Mouse (Mus musculus) layer of hippocampus, postnatal 14 days (tissue): Measurements from ENCODE around the gene Sarnp. TPM values are rescaled to one million over a fixed set of nuclear protein-coding genes. Genes with fewer than 3 reads are reported as not detected.

Source experiments
- DNase-seq, 2 experiments: peaks; one replicate each; pipeline ENCODE4 v3.0.0; 2021 to 2022; ENCODE audit warnings: low spot score in 2 of 2, mixed read lengths in 1 of 2
- total RNA-seq, 2 experiments: library from RNA; stranded (reverse); gene quantifications; 2 replicates each; pipeline ENCODE4 v1.2.3; 2021

Sarnp gene
- total RNA-seq, 2 experiments from 2014 or later = 35.5 to 42.2 TPM

DNA sequence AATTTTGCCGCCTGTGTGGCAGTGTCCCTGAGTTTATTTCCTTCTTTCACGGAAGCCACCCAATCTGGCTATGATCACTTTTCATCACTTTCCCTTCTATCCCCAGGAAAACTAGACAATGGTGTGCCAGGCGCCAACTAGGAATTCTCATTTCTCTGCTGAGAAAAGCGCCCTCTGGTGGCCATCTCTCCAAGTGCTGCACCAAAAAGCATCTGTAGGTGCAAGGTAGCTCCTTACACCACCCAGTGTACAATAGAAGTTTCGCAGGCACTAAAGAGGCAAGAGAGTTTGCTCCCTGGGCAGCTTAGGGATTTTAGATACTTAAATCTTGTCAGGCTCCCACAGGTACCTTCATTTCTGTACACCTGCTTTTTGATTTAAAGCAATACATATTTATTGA is 96.1 kb downstream of the Sarnp start:
- peak; percentile 91 to 93 for DNase-seq

DNA sequence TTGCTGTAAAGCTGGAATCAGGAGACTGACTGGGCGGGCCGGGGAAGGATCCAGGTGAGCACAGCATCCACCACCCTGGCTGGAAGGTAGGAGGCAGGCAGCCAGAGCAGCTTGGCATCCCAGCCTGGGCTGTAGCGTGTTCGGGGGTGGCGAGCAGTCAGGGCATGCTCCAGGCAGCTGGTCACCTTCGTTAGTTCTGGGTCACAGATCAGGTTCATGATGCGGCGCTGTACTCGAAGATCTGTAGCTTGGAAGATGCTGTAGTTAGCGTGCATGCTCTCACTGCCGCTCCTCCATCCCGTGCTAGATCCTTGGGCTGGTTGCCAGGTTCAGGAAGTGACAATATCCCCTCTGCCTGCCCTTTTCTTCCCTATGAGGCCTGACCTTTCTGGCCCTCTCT is 96.6 kb downstream of the Sarnp start:
- no peak for DNase-seq

DNA sequence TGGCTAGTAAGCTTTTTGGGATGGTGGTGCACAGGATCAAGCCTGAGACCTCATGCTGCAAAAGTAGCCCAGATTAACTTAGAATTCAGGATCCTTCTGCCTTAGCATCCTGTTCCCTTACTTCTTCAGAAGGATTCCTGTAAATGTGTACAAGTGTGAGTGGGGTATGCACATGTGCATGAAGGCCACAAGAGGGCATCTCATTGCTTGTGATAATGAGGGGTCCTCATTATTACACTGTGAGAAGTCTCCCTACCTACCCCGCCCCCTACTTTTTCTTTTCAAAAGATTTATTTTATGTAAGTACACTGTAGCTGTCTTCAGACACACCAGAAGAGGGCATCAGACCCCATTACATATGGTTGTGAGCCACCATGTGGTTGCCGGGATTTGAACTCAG is 98.4 kb downstream of the Sarnp start:
- no peak for DNase-seq

DNA sequence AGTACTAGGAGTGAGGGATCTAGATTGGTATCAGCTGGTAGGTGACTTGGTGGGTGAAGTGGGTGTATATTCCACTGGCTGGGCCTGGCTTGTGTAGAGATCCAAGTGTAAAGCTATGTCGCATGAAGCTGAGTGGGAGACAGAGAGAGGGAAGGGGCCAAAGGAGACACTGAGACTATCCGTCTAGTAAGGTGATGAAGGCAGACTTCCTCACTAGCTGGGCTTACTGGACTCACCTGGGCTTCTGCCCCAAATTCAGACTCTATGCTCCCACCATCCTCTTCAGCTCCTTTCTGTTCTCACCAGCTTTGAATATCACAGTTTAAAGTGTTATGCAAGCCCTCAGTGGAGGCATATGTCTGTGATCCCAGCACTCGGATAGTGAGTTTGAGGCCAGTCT is 99.5 kb downstream of the Sarnp start:
- no peak for DNase-seq

DNA sequence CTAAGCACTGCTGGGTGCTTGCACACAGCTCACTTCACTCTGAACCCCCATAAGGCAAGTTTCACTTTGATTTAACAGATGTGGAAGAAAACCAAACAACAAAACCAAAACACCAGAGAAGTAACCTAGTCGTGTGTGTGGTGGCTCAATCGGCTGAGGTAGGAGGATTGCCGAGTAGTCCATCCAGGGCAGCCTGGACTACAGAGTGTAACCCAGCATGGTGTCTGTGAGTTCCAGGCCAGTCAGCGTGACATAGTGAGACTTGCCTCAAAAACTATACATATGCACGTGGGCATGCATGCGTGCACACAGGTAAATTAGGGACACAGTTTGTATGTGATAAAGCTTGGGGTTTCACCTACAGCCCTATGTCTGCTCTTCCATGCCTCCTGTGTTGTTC is 100.3 kb downstream of the Sarnp start:
- DNase-seq = no peak

- peak; percentile 58 to 76 for DNase-seq
These were observed 101.1 kb downstream of the Sarnp start for GRCm38 (mm10) chr10:128918246-128918645.

DNA sequence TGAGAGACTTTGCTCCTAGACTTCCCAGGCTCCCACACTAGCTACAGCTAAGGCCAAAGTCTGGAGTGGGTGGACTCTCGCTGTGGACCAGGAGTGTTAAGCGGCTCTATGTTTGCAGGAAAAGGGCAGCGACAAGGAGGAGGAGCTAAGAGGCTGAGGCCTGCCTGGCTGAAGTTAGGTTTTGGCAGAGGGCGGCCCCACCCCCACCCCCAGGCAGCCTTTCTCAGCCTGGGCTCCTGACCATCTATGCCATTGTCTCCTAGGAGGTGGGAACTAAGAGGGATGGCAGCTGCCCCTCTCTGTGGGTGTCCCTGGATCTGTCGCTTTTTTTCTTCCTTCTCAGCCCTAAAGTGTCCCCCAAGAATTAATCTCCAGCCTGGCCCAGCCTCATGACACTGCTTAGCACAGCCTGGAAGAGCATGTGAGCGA is 102.1 kb downstream of the Sarnp start:
- no peak for DNase-seq

- DNase-seq = no peak
These were observed 102.8 kb downstream of the Sarnp start for GRCm38 (mm10) chr10:128919966-128920365.

- DNase-seq = no peak
These were observed 103.6 kb downstream of the Sarnp start for GRCm38 (mm10) chr10:128920736-128921161.

- DNase-seq = no peak
These were observed 104.1 kb downstream of the Sarnp start for GRCm38 (mm10) chr10:128921251-128921650.

DNA sequence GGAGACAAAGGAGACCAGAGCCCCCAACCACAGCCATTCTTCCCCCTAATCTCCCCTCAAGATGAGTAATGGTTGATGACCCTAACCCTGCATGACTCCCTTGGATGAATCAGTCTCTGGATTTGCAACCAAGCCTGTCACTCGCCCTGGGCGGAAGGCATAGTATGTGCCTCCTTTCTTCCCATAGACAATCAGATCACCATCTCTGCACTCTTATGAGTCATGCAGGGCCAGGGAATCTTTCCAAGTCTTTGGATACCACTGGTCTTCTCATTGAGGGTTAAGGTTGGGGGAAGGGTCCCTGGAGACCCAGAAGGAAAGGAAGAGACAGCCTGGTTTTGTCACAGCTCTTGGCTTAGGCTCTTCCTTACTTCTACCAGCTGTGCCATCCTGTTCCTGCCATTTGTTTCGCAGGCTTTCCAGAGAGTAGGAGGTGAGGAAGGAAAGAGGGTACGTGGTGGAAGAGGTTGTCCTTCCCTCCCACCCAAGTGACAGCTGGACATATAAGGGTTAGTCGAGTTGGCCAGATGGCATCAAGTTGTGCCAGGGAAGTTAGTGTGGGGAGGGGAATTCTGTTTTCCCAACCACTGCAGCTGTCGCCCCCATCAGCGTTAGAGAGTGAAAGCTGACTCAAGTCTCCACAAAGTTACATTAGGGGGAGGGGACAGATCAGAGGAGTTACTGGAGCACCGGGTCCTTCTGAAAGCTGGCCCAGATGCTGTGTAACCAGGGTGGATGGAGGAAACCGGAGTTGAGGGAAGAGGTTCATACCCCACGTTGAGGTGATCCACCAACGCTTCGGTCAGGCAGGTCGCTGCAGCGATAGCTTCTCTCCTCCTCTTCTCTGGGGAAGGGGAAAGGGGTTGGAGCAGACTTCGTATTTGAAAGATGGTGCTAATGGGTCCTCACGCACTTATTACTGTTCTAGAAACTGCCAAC is 105.0 kb downstream of the Sarnp start:
- DNase-seq = no peak

DNA sequence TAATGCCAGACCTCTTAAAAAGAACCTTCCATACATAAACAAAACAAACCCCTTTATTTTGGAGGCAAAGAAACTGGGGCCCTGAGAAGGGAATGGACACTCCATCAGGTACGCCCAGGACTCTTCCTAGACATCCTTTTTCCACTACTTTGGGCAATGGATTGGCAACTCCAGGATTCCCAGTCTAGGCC is 105.6 kb downstream of the Sarnp start, which contains the start of gene Rdh5:
Gene Rdh5 (minus strand): TSS at position 67 of the 191 bp plus-strand sequence.
- DNase-seq = no peak

DNA sequence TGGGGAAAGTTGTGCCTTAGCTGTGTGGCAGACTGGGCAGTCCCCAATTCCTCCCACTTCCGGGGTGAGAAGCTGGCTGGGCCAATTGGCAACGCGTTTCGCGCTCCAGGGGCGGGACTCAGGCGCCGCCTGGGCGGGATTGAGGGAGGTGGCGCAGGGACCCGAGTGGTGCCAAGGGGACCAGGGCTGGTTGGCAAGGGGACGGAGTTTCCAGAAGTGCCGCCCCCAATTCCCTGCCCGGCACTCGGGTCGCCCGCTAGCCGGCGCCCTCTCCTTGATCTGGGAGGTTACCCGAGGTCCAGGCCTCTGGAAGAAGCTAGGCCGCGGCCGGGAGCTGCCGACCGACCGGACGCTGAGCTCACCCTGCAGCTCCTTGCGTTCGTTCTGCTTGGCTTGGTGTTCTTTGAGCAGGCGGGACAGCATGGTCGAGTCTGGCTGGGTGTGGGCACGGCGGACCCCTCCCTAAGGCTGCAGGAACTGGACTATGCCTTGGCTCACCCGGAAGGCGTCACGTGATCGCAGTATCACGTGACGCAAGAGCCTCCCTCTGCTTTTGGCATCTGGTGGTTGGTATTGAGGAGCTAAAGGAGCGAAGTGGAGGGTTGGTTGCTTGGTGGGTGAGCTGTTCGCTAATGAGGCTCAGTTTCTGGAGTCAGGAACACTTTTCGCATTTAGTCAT is 106.0 kb downstream of the Sarnp start:
- DNase-seq = peak; percentile 94 to 96

- no peak for DNase-seq
These were observed 106.8 kb downstream of the Sarnp start, which contains the start of gene Bloc1s1 for GRCm38 (mm10) chr10:128923935-128924334. Gene Bloc1s1, minus strand, starts transcription at chr10:128924035.

Other genes with a start within 250 kb of the Sarnp start
- gene Erbb3, start 227.7 kb upstream of the Sarnp start, total RNA-seq = 1 to 10 TPM; 5.6 to 6.5 TPM
- 100 to 1,000 TPM; 329 to 373 TPM for gene Rps26, start 190.6 kb upstream of the Sarnp start, total RNA-seq
- gene Ikzf4, start 171.3 kb upstream of the Sarnp start, total RNA-seq = 10 to 100 TPM; 12.9 to 13.7 TPM
- gene Suox, start 143.3 kb upstream of the Sarnp start, total RNA-seq = 10 to 100 TPM; 12.2 to 12.6 TPM
- gene Rab5b, start 121.1 kb upstream of the Sarnp start, total RNA-seq = 100 to 1,000 TPM; 127 to 133 TPM
- gene Pmel, start 113.1 kb upstream of the Sarnp start, total RNA-seq = 1 to 10 TPM; 1.5 to 1.6 TPM
- gene Cdk2, start 112.3 kb upstream of the Sarnp start, total RNA-seq = 1 to 10 TPM; 6.1 to 9.3 TPM
- 10 to 100 TPM; 10.4 to 10.5 TPM for gene Dgka, start 72.5 kb upstream of the Sarnp start, total RNA-seq
- gene Pym1, start 69.4 kb upstream of the Sarnp start, total RNA-seq = 10 to 100 TPM; 30.2 to 31.0 TPM
- 1 to 10 TPM in 1 of 2 experiments, under 1 TPM in 1; 0.83 to 1.2 TPM for gene Mmp19, start 26.4 kb upstream of the Sarnp start, total RNA-seq
- gene Dnajc14, start 13.3 kb upstream of the Sarnp start, total RNA-seq = 10 to 100 TPM; 63.7 to 67.1 TPM
- 10 to 100 TPM; 12.6 to 13.1 TPM for gene Tmem198b, start 13.0 kb upstream of the Sarnp start, total RNA-seq
- 10 to 100 TPM in 1 of 2 experiments, 1 to 10 TPM in 1; 7.4 to 10.4 TPM for gene Ormdl2, start 4.3 kb downstream of the Sarnp start, total RNA-seq
- gene Gdf11, start 74.4 kb downstream of the Sarnp start, total RNA-seq = 10 to 100 TPM; 23.3 to 26.4 TPM
- gene Cd63, start 83.7 kb downstream of the Sarnp start, total RNA-seq = 10 to 100 TPM; 76.7 to 86.1 TPM
- 1 to 10 TPM; 8.1 to 8.8 TPM for gene Rdh5, start 105.6 kb downstream of the Sarnp start, total RNA-seq
- 10 to 100 TPM; 96.9 to 98.1 TPM for gene Bloc1s1, start 106.7 kb downstream of the Sarnp start, total RNA-seq
- 10 to 100 TPM; 28.1 to 28.5 TPM for gene Itga7, start 116.5 kb downstream of the Sarnp start, total RNA-seq
- not detected for gene Mettl7b, start 143.7 kb downstream of the Sarnp start, total RNA-seq
- gene Olfr9, start 172.1 kb downstream of the Sarnp start, total RNA-seq = not detected
- not detected for gene Olfr763, start 193.5 kb downstream of the Sarnp start, total RNA-seq
- not detected for gene Olfr764-ps1, start 222.6 kb downstream of the Sarnp start, total RNA-seq
- gene Olfr765, start 232.7 kb downstream of the Sarnp start, total RNA-seq = not detected